Mouse (Mus musculus): ENCODE measurements at regions not wholly inside any gene's neighbourhood (a gene's known extent, or its start where the extent isn't known, plus 50 kb on each side); places are given as distances from the start of the nearest gene placed in this dataset.

GRCm38 (mm10) chr8:9025872-9026271, 335.6 kb upstream of the Arglu1 start:
- no peak overlapping the region for H3K4me2 ChIP-seq (ENCODE audit: low read depth, low read length)
- WGBS: 42% methylated on average over 3 of the region's 3 CpGs
- H3K27me3 ChIP-seq (ENCODE audit: control insufficient read depth, insufficient read depth, low read length): no peaks in the 10 kb centered on the region
- H3K36me3 ChIP-seq (ENCODE audit: control insufficient read depth, insufficient read depth): no peaks in the 10 kb centered on the region
- no peak overlapping the region for H3K4me3 ChIP-seq (ENCODE audit: low read length)
- no peak overlapping the region for H3K27ac ChIP-seq (ENCODE audit: low read length)
- no peaks in the 10 kb centered on the region for H3K9me3 ChIP-seq (replicated peaks; ENCODE audit: control insufficient read depth, low read length)
- no peaks in the 10 kb centered on the region for H3K4me1 ChIP-seq (ENCODE audit: control insufficient read depth, insufficient read depth, low read length)
- ATAC-seq (replicated peaks; ENCODE audit: extremely low read depth, insufficient read depth, low FRiP score): no peak
- no peak overlapping the region for H3K9ac ChIP-seq (ENCODE audit: low read length)

DNA sequence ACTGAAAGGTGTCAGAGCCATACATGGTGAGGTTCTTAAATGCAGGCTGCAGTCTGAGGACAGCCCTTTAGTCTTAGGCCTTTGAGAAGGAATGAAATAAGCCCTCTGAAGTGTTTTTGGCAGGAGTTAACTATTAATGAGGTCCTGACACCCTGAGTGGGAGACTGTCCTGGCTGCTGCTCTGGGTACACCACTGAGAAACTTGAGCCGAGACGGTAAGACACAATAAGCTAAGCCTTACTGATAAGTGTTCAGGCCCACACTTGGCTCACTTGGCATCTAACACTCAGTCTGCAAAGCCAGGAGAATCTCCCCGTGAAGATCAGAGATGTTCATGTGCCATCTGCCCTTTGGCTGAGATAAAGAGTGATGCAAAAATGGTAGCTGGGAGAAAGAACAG, 335.1 kb upstream of the Arglu1 start:
- Histone ChIP-seq H3K9ac (ENCODE audit: low read length) (no peak overlapping the region), H3K9me3 (replicated peaks; ENCODE audit: control insufficient read depth, low read length) (no peaks in the 10 kb centered on the region), H3K4me3 (ENCODE audit: low read length) (no peak overlapping the region), H3K4me2 (ENCODE audit: low read depth, low read length) (no peak overlapping the region), H3K27me3 (ENCODE audit: control insufficient read depth, insufficient read depth, low read length) (no peaks in the 10 kb centered on the region), H3K36me3 (ENCODE audit: control insufficient read depth, insufficient read depth) (no peaks in the 10 kb centered on the region), H3K4me1 (ENCODE audit: control insufficient read depth, insufficient read depth, low read length) (no peaks in the 10 kb centered on the region), H3K27ac (ENCODE audit: low read length) (no peak overlapping the region)
- no peak for ATAC-seq (replicated peaks; ENCODE audit: extremely low read depth, insufficient read depth, low FRiP score)
- 37% methylated on average over 3 of the region's 3 CpGs for WGBS

DNA sequence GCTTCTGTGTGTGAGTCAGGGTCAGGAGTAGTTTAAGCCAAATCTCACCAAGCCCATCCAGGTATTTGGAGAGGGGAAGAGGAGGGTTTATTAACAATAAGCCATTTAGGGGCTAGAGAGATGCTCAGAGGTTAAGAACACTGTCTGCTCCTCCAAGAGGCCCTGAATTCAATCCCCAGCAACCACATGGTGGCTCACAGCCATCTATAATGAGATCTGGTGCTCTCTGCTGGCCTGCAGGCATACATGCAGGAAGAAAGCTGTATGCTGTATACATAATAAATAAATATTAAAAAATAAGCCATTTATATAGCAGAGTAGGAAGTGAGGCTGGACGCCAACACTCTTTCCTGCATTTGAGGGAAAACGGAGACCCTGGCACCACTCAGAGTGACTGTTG, 330.4 kb upstream of the Arglu1 start:
- H3K4me2 ChIP-seq (ENCODE audit: low read depth, low read length): no peak overlapping the region
- no peak overlapping the region for H3K9ac ChIP-seq (ENCODE audit: low read length)
- no peak overlapping the region for H3K27ac ChIP-seq (ENCODE audit: low read length)
- 81% methylated on average over 2 of the region's 2 CpGs for WGBS
- H3K4me3 ChIP-seq (ENCODE audit: low read length): no peak overlapping the region
- H3K36me3 ChIP-seq (ENCODE audit: control insufficient read depth, insufficient read depth): no peaks in the 10 kb centered on the region
- H3K9me3 ChIP-seq (replicated peaks; ENCODE audit: control insufficient read depth, low read length): no peaks in the 10 kb centered on the region
- no peak for ATAC-seq (replicated peaks; ENCODE audit: extremely low read depth, insufficient read depth, low FRiP score)
- no peaks in the 10 kb centered on the region for H3K27me3 ChIP-seq (ENCODE audit: control insufficient read depth, insufficient read depth, low read length)
- no peaks in the 10 kb centered on the region for H3K4me1 ChIP-seq (ENCODE audit: control insufficient read depth, insufficient read depth, low read length)

DNA sequence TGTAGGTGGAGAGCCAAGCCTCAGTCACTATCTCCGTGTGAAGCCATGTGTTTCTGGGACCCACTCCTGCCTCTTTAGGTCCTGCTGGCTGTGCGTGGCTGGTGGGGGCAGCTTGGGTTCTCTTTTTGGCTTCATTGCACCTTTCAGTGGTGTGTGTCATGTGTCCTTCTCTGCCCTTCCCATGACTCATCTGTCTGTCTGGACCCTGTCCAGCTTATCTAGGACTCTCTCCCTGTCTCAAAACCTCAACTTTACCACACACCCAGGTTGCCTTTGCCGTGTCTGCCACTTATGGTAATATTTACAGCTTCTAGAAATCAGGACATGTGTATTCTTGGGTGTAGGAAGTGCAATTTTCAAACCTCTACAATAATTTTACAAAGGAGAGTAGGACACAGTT, 329.9 kb upstream of the Arglu1 start:
- Histone ChIP-seq H3K4me3 (ENCODE audit: low read length) (no peak overlapping the region), H3K4me2 (ENCODE audit: low read depth, low read length) (no peak overlapping the region), H3K27me3 (ENCODE audit: control insufficient read depth, insufficient read depth, low read length) (no peaks in the 10 kb centered on the region), H3K9me3 (replicated peaks; ENCODE audit: control insufficient read depth, low read length) (no peaks in the 10 kb centered on the region), H3K9ac (ENCODE audit: low read length) (no peak overlapping the region), H3K27ac (ENCODE audit: low read length) (no peak overlapping the region), H3K36me3 (ENCODE audit: control insufficient read depth, insufficient read depth) (no peaks in the 10 kb centered on the region), H3K4me1 (ENCODE audit: control insufficient read depth, insufficient read depth, low read length) (no peaks in the 10 kb centered on the region)
- 44% methylated on average over 3 of the region's 3 CpGs for WGBS
- no peak; the same call in 1 of the 2 replicates for ATAC-seq (replicated peaks; ENCODE audit: extremely low read depth, insufficient read depth, low FRiP score)

GRCm38 (mm10) chr8:9011785-9012510, 321.6 kb upstream of the Arglu1 start:
- 16% methylated on average over 3 of the region's 3 CpGs for WGBS
- Histone ChIP-seq H3K27ac (ENCODE audit: low read length) (no peak overlapping the region), H3K4me2 (ENCODE audit: low read depth, low read length) (no peak overlapping the region), H3K9ac (ENCODE audit: low read length) (no peak overlapping the region), H3K4me1 (ENCODE audit: control insufficient read depth, insufficient read depth, low read length) (no peaks in the 10 kb centered on the region), H3K4me3 (ENCODE audit: low read length) (no peak overlapping the region), H3K27me3 (ENCODE audit: control insufficient read depth, insufficient read depth, low read length) (no peaks in the 10 kb centered on the region), H3K9me3 (replicated peaks; ENCODE audit: control insufficient read depth, low read length) (no peaks in the 10 kb centered on the region), H3K36me3 (ENCODE audit: control insufficient read depth, insufficient read depth) (no peaks in the 10 kb centered on the region)
- ATAC-seq (replicated peaks; ENCODE audit: extremely low read depth, insufficient read depth, low FRiP score): no peak

- H3K4me1 ChIP-seq (ENCODE audit: control insufficient read depth, insufficient read depth, low read length): no peaks in the 10 kb centered on the region
- no peak overlapping the region for H3K4me2 ChIP-seq (ENCODE audit: low read depth, low read length)
- ATAC-seq (replicated peaks; ENCODE audit: extremely low read depth, insufficient read depth, low FRiP score): peak; percentile 55; the same call in 1 of the 2 replicates
- no peak overlapping the region for H3K4me3 ChIP-seq (ENCODE audit: low read length)
- no peak overlapping the region for H3K27ac ChIP-seq (ENCODE audit: low read length)
- no peak overlapping the region for H3K9ac ChIP-seq (ENCODE audit: low read length)
- H3K27me3 ChIP-seq (ENCODE audit: control insufficient read depth, insufficient read depth, low read length): no peaks in the 10 kb centered on the region
- 52% methylated on average over 11 of the region's 11 CpGs for WGBS
- H3K36me3 ChIP-seq (ENCODE audit: control insufficient read depth, insufficient read depth): no peaks in the 10 kb centered on the region
- H3K9me3 ChIP-seq (replicated peaks; ENCODE audit: control insufficient read depth, low read length): no peaks in the 10 kb centered on the region
Observed at GRCm38 (mm10) chr8:9008006-9008780, 317.9 kb upstream of the Arglu1 start.

- 75% methylated on average over 5 of the region's 5 CpGs for WGBS
- H3K4me3 ChIP-seq (ENCODE audit: low read length): no peak overlapping the region
- ATAC-seq (replicated peaks; ENCODE audit: extremely low read depth, insufficient read depth, low FRiP score): no peak
- no peaks in the 10 kb centered on the region for H3K9me3 ChIP-seq (replicated peaks; ENCODE audit: control insufficient read depth, low read length)
- H3K4me2 ChIP-seq (ENCODE audit: low read depth, low read length): no peak overlapping the region
- no peaks in the 10 kb centered on the region for H3K36me3 ChIP-seq (ENCODE audit: control insufficient read depth, insufficient read depth)
- no peaks in the 10 kb centered on the region for H3K4me1 ChIP-seq (ENCODE audit: control insufficient read depth, insufficient read depth, low read length)
- H3K27me3 ChIP-seq (ENCODE audit: control insufficient read depth, insufficient read depth, low read length): no peaks in the 10 kb centered on the region
- H3K27ac ChIP-seq (ENCODE audit: low read length): no peak overlapping the region
- no peak overlapping the region for H3K9ac ChIP-seq (ENCODE audit: low read length)
Observed at GRCm38 (mm10) chr8:8999914-9000313, 309.6 kb upstream of the Arglu1 start.

- no peak overlapping the region for H3K27ac ChIP-seq (ENCODE audit: low read length)
- no peaks in the 10 kb centered on the region for H3K36me3 ChIP-seq (ENCODE audit: control insufficient read depth, insufficient read depth)
- 65% methylated on average over 7 of the region's 7 CpGs for WGBS
- H3K4me2 ChIP-seq (ENCODE audit: low read depth, low read length): no peak overlapping the region
- ATAC-seq (replicated peaks; ENCODE audit: extremely low read depth, insufficient read depth, low FRiP score): no peak
- H3K9me3 ChIP-seq (replicated peaks; ENCODE audit: control insufficient read depth, low read length): no peaks in the 10 kb centered on the region
- H3K4me1 ChIP-seq (ENCODE audit: control insufficient read depth, insufficient read depth, low read length): peaks cover 14% of the 10 kb centered on the region
- H3K9ac ChIP-seq (ENCODE audit: low read length): no peak overlapping the region
- no peak overlapping the region for H3K4me3 ChIP-seq (ENCODE audit: low read length)
- no peaks in the 10 kb centered on the region for H3K27me3 ChIP-seq (ENCODE audit: control insufficient read depth, insufficient read depth, low read length)
Observed at GRCm38 (mm10) chr8:8997621-8998020, 307.3 kb upstream of the Arglu1 start.

GRCm38 (mm10) chr8:8994596-8995189, 304.4 kb upstream of the Arglu1 start:
- WGBS: 11% methylated on average over 17 of the region's 17 CpGs
- peak overlapping the region; percentile 62 for H3K9ac ChIP-seq (ENCODE audit: low read length)
- no peaks in the 10 kb centered on the region for H3K36me3 ChIP-seq (ENCODE audit: control insufficient read depth, insufficient read depth)
- no peaks in the 10 kb centered on the region for H3K9me3 ChIP-seq (replicated peaks; ENCODE audit: control insufficient read depth, low read length)
- peaks cover 27% of the 10 kb centered on the region for H3K4me1 ChIP-seq (ENCODE audit: control insufficient read depth, insufficient read depth, low read length)
- peak overlapping the region; percentile 58 for H3K4me2 ChIP-seq (ENCODE audit: low read depth, low read length)
- H3K27me3 ChIP-seq (ENCODE audit: control insufficient read depth, insufficient read depth, low read length): no peaks in the 10 kb centered on the region
- peak; percentile 86 for ATAC-seq (replicated peaks; ENCODE audit: extremely low read depth, insufficient read depth, low FRiP score)
- H3K4me3 ChIP-seq (ENCODE audit: low read length): peak overlapping the region; percentile 33
- peak overlapping the region; percentile 61 for H3K27ac ChIP-seq (ENCODE audit: low read length)
